Mouse (Mus musculus): ENCODE measurements around the gene Pate1.

Gene Pate1

DNA sequence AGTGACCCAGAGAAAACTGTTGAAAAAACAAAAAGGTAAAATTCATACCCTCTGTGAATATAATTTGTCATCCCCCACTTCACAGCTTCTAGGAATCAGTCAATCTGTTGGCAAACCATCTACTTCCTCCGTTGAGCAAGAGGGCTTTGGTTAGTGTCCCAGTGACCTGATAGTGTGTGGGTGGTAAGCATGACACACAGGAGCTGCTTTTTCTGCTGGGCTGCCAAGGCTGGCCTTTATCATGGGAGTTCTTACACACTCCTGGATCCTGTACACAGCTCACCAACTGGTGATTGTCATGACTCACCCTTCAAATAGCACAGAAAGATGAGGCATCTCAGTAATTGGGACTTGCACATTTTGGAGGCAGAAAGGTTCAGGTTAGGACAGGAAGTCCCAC lies at the start of gene Pate1:
TSS of gene Pate1 (minus strand) at position 378 of the 400 bp plus-strand sequence.
- DNase-seq: no peak

DNA sequence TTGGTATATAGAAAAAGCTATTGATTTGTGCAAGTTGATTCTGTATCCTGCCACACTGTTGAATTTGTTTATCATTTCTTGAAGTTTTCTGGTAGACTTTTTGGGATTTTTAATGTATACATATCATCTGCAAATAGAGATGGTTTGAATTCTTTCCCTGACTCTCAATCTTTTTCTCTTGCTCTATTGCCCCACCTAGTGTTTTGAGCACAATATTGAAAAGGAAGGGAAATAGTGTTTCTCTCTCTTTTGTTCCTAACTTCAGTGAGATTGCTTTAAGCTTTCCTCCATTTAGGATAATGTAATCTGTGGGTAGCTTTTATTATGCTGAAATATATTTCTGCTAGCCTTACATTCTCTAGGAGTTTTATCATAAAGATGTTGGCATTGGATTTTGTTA lies 20.1 kb upstream of the Pate1 start:
- no peak for DNase-seq

DNA sequence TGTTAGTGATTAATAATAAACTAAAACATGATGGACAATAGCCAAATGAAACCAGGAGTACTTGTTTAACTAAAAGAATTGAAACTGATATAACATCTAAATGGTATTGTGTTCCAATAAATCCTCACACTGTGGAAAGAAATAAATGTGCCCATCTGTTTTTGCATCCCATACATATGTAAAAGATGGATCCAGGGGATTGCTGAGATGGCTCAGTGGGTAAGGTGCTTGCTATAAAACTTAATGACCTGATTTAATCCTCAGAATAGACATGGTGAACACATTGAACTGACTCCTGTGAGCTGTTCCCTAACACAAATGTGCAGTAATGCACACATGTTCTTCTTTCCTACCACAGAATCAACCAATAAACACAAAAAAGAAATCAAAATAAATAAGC lies 4.7 kb upstream of the Pate1 start:
- DNase-seq: no peak

- no peak for DNase-seq
Measured at GRCm38 (mm10) chr9:35673557-35673956, 13.6 kb downstream of the Pate1 start.

DNA sequence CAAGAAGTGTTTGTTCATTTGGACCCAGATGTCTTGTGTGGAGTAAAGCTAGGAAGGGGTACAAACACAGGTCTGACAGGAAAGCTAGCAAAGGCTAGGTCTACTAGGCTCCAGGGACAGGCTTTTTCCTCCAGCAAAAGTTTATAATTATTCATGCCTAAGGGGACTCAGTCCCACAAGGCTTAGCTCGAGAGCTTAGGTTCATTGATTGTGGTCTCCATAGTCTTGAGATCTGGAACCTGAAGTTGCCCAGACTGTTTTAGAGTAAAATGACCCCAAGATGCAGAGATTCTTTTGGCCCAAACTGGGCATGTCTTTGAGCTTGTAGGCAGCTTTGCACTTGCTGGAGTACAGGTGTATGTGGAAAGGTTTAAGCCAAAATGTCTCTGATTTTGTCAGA lies 39.1 kb downstream of the Pate1 start, which contains the start of gene Pate3:
TSS of gene Pate3 (minus strand) at position 101 of the 400 bp plus-strand sequence.
- DNase-seq: no peak
